Mouse (Mus musculus) heart, postnatal 36 days (tissue): ENCODE data around the gene Dlx6. TPM values are rescaled to one million over a fixed set of nuclear protein-coding genes. Genes with fewer than 3 reads are reported as not detected.

Source experiments
- DNase-seq, 2 experiments: peaks; one replicate each; pipeline ENCODE4 v3.0.0; 2021 to 2022
- intact Hi-C: fragments of 180-260 bp; cut with DNase I; formaldehyde crosslinking; loops from one replicate; pipeline ENCODE4 v1.15.1; 2025
- total RNA-seq, 2 experiments: library from RNA; stranded (reverse); gene quantifications; 2 replicates each; pipeline ENCODE4 v1.2.3; 2021

Dlx6 gene
- total RNA-seq, 2 experiments from 2014 or later = not detected

DNA sequence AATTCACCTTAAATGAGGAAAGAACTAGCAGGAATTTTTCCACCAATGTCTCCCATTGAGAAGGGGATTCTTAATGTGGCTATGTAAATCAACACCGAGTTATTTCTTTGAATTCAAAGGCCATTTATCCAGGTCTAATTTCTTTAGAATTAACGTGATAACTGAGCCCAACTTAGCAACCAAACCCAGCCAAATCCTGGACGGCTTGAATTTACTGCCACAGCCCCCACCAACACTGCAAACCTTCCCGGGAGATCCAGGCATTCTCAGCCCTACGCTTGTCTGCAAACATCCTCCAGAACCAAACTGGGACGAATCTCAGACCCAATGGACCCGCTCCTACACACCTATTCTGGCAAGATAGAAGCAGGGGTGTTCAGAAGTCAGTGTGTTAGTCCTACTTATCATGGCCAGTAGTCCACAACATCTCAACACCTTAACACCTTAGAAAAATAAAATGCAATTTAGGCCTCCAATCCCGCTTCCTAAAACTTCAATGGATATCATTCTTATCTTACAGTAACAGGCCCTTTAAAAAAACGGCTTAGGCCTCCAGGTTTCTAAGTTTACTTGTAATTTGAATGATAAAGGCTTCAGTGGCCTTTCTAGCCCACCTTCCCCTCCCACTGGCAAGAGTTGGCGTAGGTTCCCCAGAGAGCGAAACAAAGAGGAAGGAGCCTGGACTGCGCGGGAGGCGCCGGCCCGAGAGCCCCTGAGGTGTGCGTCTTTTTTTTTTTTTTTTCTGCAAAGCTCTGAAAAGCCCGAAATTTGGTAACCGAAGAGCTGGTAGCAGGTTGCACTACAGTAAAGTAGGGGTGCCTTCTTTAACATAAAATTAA, 3.8 kb upstream of the Dlx6 start:
- DNase-seq = no peak
- intact Hi-C loops = no loop called here

DNA sequence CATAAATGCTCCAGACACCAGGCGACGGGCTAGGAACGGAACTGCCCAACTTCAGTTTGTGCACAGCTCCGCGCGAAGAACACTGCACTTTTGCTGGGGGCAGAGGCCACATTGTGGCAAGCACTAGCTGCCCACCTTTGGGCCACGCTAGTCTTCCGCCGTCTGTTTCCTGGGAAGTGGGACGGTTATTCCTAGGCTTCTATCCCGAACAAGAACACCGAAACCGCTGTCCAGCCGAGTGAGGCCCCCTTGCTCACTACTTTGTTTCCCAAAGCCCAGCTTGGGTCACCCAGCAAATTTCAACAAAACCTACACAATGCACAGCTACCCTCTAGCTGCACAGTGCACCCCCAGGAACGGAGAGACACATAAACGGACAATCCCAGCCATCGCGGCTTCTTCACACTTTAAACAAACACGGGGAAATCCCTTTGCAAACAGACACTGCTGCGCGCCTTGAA, 3.2 kb upstream of the Dlx6 start:
- intact Hi-C loops = loop anchor here (5.0 to 10.0 kb wide), 2 partner anchors 163 to 395 kb away; no protein-coding TSS in a partner anchor
- peak in 1 of 2 experiments; percentile 27 for DNase-seq

DNA sequence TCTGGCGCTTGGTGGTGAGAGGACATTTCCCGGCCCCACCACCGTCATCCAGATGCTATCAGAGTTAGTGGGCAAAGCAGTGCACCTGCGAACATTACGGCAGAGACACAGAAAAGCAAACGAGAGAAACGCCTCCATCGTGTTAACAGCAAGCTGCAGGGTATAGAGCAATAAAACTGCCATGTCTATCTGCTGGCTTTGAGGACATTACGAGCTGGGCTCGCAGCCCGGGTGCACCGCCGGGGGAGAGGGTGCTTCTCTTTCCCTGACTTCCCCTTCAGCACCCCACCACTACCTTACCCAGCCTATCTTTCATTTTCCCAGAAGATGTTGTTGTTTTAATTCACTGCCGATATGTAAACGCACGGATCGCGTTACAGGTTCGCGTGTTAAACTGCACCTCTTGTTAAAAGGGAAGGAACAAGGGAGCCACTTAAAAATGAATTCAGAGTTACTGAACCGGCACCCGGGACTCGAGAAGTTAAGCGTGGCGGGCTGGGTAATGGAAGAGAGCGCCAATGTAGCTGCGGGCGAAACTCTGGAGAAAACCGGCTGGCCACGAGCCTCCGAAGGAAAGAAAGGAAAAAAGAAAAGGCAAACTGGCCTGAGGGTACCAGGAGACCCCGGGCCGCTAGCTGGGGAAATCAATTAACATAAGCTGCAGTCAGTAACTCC, 2.6 kb upstream of the Dlx6 start:
- peak in 1 of 2 experiments; percentile 31 for DNase-seq
- intact Hi-C loops = loop anchor here (5.0 to 10.0 kb wide), 2 partner anchors 163 to 396 kb away; no protein-coding TSS in a partner anchor

DNA sequence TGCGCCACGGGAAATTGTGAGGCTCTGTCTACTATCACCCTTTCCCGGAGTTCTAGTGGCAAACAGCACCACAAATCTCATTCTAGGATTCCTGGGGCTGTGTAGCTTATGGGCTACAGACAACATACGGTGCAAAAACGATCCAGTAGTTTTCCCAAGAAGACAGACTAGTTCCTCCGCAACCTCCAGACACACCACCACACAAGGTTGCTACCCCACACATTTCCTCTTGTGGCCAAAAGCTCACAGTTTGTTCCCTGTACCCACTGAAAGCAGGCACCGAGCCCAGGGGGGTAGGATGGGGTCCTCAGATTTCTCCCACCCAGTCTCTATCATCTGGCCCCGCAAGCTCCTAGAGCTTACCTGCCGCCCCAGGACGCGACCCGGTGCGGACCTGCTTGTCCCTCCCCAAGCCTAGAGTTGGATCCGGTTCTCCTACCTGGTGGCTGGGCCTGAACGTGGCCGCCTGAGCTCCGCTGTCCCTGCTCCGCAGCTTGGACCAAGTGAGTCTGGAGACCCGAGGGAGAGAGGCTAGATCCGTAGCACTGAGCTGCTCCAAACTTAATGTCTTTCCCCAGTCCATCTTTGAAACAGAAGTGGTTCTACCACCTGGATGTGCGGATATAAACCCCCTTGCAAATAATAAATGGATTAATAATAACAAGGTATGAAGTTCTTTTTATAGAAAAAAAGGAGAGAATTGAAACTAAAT, 1.9 kb upstream of the Dlx6 start:
- no peak for DNase-seq
- intact Hi-C loops = loop anchor here (5.0 to 10.0 kb wide), 2 partner anchors 164 to 396 kb away; no protein-coding TSS in a partner anchor

DNA sequence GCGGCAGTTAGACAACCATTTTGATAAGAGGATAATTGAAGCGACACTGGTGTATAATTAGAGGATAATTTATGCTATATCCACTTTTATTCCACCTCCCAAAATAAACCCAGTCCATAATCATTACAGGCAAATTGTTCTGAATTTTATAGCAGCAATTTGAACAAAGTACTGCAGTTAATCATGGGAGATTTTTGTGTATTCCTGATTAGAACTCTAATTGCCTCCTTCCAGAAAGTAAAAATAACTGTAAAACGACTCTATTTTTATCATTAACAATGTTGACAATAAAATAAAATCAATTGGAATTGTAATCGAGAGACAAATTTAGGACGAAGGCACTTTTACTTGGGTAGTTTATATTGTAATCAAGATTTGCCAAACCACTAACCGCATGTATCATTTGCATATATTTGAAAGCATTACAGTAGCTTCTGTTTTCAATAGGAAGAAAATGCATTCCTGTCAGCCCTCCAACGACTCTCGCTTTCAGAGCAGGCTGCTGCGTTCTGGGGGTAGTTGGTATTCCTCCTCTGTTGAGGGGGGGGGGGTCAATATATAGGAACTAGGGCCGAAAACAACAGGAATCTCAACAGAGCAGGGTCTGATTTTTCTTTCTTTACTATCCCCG, 1.2 kb upstream of the Dlx6 start:
- intact Hi-C loops = loop anchor here (5.0 to 10.0 kb wide), 2 partner anchors 165 to 397 kb away; no protein-coding TSS in a partner anchor
- no peak for DNase-seq

DNA sequence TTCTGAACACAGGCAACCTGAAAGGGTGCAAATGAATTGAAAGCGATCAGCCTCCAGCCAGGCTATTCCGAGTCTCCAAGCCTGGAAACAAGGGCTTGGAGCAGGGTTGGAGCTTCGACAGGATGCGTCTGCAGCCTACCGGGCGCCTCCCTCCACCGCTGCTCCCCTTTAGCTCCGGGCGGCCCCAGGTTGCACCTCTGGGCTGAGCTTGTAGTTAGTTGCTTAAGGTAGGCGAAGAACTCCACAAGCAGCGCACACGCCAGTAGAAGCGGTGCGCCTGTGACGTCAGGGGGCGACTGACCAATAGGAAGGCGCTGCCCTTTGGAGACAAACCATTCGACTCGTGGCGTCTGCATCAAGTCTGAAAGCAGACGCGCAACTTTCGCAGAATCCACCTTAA, 523 bp upstream of the Dlx6 start:
- no peak for DNase-seq
- intact Hi-C loops = loop anchor here (5.0 to 10.0 kb wide), 2 partner anchors 165 to 398 kb away; no protein-coding TSS in a partner anchor

DNA sequence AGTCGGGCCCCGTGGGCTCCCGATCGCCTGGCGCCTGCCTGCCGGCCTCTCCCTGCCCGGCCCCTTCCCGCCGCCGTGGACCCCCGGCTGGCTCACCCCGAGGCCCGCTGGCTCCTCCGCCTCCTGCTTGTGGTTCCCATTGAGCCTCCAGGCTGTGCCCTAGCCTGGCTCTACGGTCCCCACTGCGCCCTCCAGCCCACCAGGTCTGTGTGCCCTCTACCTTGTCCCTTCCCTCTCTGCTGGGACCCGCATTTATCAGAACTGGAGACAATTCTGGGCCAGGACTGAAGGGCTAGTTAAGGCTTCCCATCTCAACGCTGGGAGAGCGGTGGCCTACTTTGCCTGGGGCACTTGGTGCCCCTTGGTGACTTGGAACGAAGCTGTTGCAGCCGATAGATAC, 821 bp downstream of the Dlx6 start:
- intact Hi-C loops = loop anchor here (1.0 to 10.0 kb wide), 3 partner anchors 16 to 399 kb away; no protein-coding TSS in a partner anchor
- DNase-seq = no peak

DNA sequence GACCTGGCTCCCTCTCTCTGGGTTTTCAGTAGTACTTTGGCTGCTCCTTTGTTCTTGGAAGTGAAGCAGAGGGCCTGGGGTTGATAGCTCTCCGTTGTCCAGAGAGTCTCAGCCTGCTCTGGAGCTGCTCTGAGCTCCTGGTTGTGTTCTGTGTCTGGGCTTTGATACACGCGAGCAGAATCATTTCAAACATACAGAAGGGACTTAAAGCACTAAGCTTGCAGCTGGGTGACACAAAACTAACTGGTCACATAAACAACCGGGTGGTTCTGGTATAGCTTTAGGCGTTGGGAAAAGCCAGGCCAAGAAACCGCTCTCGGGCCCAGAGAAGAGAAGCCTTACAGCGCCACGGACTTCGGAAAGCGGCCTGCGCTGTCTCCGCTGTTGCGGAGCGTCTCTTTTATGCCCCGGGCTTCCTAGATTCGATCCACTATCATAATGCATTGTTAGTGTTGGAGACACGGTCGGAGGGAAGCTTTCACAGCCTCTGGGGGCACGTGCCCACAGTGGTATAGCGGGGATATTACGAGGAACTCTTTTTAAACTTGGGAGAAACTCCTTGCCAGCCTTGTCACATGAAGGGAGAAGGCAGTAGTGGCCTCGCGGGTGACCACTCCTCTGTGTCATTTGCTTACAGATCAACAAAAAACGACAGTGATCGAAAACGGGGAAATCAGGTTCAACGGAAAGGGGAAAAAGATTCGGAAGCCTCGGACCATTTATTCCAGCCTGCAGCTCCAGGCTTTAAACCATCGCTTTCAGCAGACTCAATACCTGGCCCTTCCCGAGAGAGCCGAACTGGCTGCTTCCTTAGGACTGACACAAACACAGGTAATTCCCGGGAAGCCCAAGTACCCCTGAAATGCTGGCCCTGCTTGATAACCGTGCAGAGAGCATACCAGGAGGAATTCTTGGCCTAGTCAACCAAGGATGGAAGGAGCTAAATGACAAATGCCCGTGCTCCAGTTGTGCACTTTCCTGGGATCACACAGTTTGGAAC, 1.6 kb downstream of the Dlx6 start:
- intact Hi-C loops = loop anchor here (1.0 to 10.0 kb wide), 3 partner anchors 16 to 400 kb away; no protein-coding TSS in a partner anchor
- no peak for DNase-seq

DNA sequence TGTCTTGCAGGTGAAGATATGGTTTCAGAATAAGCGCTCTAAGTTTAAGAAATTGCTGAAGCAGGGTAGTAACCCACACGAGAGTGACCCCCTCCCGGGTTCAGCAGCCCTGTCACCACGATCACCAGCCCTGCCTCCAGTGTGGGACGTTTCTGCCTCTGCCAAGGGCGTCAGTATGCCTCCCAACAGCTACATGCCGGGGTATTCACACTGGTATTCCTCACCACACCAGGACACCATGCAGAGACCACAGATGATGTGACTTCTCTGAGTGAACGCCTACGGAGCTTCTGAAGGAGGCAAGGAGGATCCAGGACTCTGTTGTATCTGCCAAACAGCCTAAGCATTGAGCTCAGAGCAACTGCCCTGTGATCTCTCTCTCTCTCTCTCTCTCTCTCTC, 3.9 kb downstream of the Dlx6 start:
- intact Hi-C loops = loop anchor here (10.0 kb wide), 1 partner anchor 402 kb away; no protein-coding TSS in a partner anchor

DNA sequence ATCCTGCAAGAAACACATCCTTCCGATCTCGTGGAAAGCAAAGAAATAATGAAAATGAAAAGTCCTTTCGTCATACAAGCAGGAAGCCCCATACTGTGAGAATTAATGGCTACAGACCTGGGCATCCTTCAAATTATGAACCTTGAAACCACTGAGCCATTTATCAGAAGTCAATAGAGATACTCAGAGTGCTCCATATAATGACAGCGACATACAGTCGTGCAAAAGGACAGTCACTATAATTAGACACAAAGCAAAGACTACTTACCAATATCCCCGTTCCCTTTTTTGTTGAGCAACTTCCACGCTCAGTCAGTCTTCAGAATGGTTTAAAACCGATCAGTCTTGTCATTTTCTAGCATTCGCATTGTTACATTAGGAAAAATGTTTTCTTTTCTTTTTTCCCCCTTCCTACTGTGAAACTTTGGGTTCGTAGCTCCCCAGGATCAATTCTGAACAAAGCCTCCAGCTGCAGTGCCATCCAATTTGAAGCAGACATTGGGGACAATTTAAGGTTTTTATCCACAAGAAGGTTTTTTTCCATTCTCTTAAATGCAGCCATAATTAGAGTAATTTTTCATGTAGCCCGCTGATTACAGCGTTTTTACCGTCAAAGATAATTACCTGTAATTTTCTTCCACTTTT, 6.0 kb downstream of the Dlx6 start:
- intact Hi-C loops = loop anchor here (10.0 kb wide), 1 partner anchor 404 kb away; no protein-coding TSS in a partner anchor
- no peak for DNase-seq

More for the DNA sequence above, 3.9 kb downstream of the Dlx6 start:
- DNase-seq = no peak

DNA sequence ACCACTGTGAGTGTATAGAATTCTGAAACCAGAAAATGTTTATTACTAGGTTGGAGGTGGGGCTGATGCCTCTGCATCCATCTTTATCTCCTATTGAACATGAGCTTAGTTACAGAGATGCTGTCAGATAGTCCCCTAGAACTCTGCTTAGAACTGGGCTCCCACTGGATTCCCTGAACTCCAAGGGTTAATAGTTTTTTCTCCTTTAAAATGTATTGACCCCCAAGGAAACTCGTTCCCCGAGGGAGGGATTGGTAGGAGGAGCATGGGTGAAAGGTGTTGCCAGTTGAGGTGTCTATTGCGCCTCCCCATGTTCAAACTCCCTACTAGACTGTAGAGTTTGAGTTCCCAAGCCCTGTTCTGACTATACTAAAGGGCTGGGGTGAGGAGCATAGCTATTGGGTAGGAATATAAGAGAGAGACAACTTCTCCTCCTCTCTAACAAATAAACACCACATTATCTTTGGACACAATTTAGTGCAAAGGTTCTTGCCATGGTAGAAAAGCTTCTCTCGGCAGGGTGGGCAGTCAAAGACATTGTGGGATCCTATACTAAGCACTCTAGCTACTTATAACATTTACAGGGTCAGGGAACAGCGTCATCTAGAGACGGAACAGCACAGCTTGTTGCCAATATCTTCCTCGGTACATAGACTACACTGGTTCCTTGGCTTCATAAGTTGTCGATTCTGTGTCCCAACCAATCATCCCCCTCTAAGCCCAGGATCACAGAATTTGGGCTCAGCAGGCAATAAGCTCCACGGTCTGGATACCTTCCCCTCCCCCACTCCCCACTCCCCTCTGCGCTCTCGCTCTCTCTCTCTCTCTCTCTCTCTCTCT, 7.0 kb downstream of the Dlx6 start:
- no peak for DNase-seq
- intact Hi-C loops = loop anchor here (10.0 kb wide), 1 partner anchor 405 kb away; no protein-coding TSS in a partner anchor

DNA sequence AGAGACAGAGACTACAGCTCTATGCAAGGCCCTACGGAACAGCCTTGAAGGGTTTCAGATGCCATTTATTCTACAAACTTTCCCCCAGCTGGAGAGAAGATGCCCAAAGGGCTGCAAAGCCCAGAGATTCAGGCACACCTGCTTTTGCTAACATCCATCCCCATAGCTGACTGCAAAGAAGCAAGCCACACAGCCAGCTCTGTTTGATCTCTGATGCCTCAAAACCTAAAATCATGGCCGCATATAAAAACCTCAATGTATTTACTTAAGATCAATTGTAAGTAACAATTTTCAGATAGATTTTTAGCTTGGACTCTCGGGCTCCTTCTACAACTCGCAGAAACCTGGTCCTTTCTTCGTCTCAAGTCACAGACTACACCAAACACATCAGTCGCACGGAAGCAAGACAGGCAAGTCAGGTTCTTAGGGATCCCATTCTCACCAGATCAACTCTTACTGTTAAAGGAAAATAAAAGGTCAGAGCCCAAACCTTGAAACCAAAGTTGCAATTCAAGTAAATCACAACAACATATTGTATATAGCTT, 7.8 kb downstream of the Dlx6 start:
- DNase-seq = no peak
- intact Hi-C loops = no loop called here

DNA sequence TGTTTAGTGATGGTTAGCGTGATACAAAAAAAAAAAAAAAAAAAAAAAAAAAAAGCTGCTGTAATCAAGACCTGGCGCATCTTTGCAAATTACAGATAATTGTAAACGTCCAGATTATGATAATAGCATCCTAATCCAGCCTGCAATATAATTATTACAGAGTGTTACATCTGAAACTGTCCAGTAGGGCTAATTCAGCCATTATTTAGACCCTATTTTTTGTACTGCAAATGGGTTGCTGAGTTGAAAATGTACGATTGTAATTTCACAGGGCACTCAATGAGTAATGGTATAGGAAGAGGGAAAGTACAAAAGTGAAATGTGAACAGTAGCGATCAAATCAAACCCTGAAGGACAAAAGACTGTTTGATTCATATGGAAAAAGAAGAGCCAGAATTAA, 8.6 kb downstream of the Dlx6 start:
- intact Hi-C loops = no loop called here
- DNase-seq = no peak

DNA sequence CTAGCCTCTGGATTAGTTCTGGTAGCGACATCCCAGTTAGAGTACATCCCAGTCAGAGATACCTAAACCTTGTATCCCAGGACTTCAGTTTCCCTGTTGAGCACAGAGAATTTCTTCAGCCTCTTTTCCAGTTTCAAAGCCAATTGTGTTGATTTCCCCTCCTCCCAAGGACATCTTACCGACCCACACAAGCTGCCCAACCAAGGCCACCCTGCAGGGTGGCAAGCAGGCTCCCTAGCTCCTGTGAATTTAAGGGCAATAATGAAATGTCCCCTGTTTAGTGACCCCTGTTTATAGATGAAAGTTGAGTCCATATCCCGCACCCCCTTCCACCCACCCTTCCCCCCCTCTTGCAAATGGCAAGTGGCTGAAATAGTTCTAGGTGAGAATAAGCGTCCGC, 9.7 kb downstream of the Dlx6 start:
- intact Hi-C loops = no loop called here
- DNase-seq = no peak

DNA sequence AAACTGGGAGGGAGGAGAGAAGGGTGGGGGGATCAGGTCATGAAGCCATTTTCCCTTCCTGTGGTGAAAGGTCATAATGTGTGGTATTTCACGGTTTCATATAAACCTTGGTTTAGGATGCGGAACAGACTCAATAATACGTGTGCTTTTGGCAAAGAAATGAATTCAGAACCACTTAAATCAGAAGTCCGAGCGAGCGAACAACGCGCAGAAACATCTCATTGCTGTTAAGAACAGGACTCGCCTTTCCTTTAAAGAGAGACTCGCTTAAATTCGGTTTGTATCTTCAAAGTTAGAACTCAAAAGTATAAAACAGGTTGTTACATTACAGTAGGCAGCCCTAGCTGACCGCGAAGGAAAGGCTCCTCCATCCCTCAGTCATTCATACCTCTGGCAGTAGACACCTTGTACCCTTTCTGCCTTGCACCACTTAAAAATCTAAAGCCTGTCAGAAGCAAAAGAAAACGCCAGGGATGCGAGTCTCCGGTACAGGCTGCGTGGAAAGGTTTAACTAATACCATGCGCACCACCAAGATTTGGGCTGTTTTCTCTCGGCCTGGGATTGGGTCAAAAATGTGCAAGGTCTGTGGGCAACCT, 10.4 kb downstream of the Dlx6 start:
- intact Hi-C loops = no loop called here

DNA sequence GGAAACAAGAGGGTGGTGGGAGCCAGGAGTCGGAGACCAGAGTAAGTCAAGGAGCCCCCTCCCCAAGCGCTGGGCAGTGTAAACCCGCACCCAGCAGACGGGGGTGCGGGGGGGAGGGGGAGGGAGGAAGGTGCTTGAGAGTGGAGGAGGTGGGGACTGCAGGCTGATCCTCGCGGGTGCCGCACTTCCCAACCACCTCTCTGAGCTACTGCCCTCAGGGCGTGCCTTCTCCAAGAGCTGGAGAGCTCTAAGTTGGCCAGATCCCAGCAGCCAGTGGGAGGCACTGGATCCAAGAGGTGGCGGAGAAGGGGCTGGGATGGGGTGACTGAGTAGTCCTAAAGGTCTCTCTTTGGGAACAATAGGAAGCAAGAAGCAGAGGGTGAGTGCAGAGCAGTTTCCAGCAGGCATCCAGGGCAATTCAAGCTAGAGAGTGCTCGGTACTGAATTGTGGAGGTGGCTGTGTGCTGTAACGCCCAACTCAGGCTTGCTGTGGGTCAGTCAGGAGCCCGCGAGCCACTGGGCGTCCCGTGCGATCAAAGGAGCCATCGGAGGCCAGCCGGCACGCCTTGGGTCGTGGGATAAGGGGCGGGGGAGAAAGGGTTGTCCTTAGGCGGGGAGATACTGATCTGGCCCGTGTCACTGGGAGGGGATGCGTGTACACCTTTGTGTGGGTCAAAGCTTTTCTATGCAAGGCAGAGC, 11.1 kb downstream of the Dlx6 start:
- intact Hi-C loops = no loop called here
- no peak for DNase-seq

More for the DNA sequence above, 10.4 kb downstream of the Dlx6 start:
- no peak for DNase-seq
